Mouse (Mus musculus): Measurements from ENCODE around the gene Spata9.

DNA sequence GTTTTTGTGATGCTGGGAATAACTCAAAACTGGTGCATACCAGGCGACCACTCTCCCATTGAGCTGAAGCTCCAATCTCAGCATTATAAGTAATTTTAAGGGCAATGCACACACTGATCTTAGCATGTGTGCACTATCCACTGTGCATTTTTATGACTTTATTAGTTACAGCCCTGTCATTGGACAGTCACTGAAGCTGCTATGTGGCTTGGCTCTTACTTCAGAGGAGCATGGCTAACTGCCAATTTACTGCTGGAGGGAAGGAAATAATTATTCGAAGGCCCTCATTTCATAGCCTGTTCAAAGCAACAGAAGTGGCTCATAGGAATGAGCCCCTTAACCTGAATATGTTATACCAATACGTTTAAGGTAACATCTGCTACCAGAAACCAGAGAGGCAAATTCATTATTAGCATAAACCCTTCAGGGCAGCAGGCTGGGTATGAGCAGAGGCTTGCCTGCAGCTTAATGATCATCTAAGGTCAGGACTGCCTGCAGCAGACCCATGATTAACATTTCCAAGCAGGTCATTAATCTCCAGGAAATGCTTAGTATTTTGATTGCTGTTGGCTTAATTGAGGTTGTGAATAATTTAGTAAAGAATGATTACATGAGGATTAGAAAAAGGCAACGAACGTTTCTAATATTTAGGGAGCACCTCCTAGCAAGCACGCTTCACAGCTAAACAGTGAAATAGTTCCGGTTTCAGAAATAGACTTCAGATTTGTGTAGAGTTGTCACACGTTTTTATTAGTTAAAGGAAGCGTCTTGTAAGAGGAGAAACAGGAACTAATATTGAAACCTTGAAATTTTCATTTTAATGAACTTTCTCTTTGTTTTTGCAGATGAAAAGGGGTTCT is 25.4 kb downstream of the Spata9 start:
- TF ChIP-seq CTCF (IDR thresholded peaks at IDR 0.05; ENCODE audit: extremely low read depth, insufficient read depth, insufficient read length, insufficient replicate concordance) (no peak), POLR2A (IDR thresholded peaks at IDR 0.05; ENCODE audit: low read depth, low read length) (no peak)
